In genomic region chr17:11333741-11334140, GRCm38 (mm10) we compare ENCODE assay signal across 15 mouse cellular contexts.
A peak's percentile ranks its signal among the peaks of the same experiment; 100 is the strongest.
DNase-seq lines count a peak whose midpoint lies in the region; ATAC-seq lines count a peak whose summit lies in the region.
"Had no signal": no experiment of that assay in that cellular context is flagged by ENCODE, and none has a peak within 500 bp of the region (broad histone marks: within the 10 kb centered on the region; RNA-seq: fewer than 3 reads in every experiment).

No protein-coding gene starts in this region.

- no peak for ATAC-seq in megakaryocyte, adult 5-6 weeks (ENCODE audit: poor library complexity, severe bottlenecking)
- ATAC-seq: activated CD4-positive, CD25-positive, alpha-beta regulatory T cell, adult 4 months; forebrain, embryonic 15.5 days; intestine, postnatal 0 days had no signal

- peak; percentile 22 for DNase-seq in cerebellum, adult 11-12 months
- DNase-seq in cerebellum, postnatal 4 days (ENCODE audit: low spot score in 2 of 2): no peak
- peak; percentile 32 for DNase-seq in cerebellum, adult 9-11 months
- no peak for DNase-seq in cerebellum, postnatal 36 days
- DNase-seq in brain, adult 2 months (ENCODE audit: low read depth, low spot score): peak; percentile 70
- DNase-seq in cerebellum, postnatal 25 days: peak; percentile 20 to 47
- DNase-seq: adrenal gland, adult 8-10 months; adrenal gland, postnatal 25 days; embryo, embryonic 11 days; gastrocnemius, postnatal 25 days; heart, adult 2 months had no signal

Comparison
In these comparisons a context has a peak if more than half of its experiments do, and no peak if none do; other contexts are left out.
1. DNase-seq: peak in cerebellum, adult 11-12 months (single experiment), cerebellum, adult 9-11 months (single experiment), brain, adult 2 months (single experiment) and cerebellum, postnatal 25 days (2 of 2); none in cerebellum, postnatal 4 days (0 of 2) and cerebellum, postnatal 36 days (0 of 2).